Mouse (Mus musculus) kidney, adult 2 months (tissue): Measurements from ENCODE around the gene Hykk. TPM values are rescaled to one million over a fixed set of nuclear protein-coding genes. Genes with fewer than 3 reads are reported as not detected.

Source experiments
- DNase-seq: peaks from one replicate; pipeline ENCODE4 v3.0.0; 2021
- H3K27ac ChIP-seq: fragments of 200-500 bp; 2 replicates; pipeline ENCODE4 v1.5.1; 2012; ENCODE audit warnings: low read depth, low read length, control low read depth, inconsistent platforms; ENCODE audit not compliant: insufficient read depth
- H3K27me3 ChIP-seq: fragments of 200-500 bp; replicated peaks from 2 replicates; pipeline ENCODE4 v1.6.1; 2012; ENCODE audit warnings: mild to moderate bottlenecking, moderate library complexity, low read length, inconsistent platforms; ENCODE audit not compliant: control insufficient read depth, insufficient read depth
- H3K36me3 ChIP-seq: fragments of 200-500 bp; 2 replicates; pipeline ENCODE4 v1.6.1; 2012; ENCODE audit warnings: mild to moderate bottlenecking, moderate library complexity, low read length, inconsistent platforms; ENCODE audit not compliant: control insufficient read depth, insufficient read depth
- H3K4me1 ChIP-seq: fragments of 200-500 bp; 2 replicates; pipeline ENCODE4 v1.6.1; 2011; ENCODE audit warnings: low read length; ENCODE audit not compliant: control insufficient read depth, insufficient read depth
- H3K4me3 ChIP-seq: fragments of 200-500 bp; 2 replicates; pipeline ENCODE4 v1.5.1; 2011; ENCODE audit warnings: mild to moderate bottlenecking, low read depth, low read length, control low read depth; ENCODE audit not compliant: insufficient read depth
- CTCF ChIP-seq: fragments of 200-500 bp; conservative IDR thresholded peaks from 2 replicates; pipeline ENCODE4 v1.5.1; 2011; ENCODE audit warnings: low read depth, mild to moderate bottlenecking, control low read depth, low read length, moderate library complexity, mixed read lengths; ENCODE audit not compliant: insufficient read depth, insufficient read length
- POLR2A ChIP-seq: fragments of 200-500 bp; IDR thresholded peaks from one replicate; pipeline ENCODE4 v1.6.1; 2011; ENCODE audit warnings: low read depth, low read length, control low read depth
- WGBS: fragments of 180-500 bp; shearing (Covaris S2); methylation state at CpG from one replicate; pipeline ENCODE4 v1.1.7; 2018; 5-methylcytosine and 5-hydroxymethylcytosine counted together
- polyA plus RNA-seq: library from polyadenylated mRNA; depleted of rRNA; stranded (reverse); fragments of >200 nt; gene quantifications from 2 replicates; pipeline ENCODE4 v1.2.3, GENCODE M21; 2012

Hykk gene
- polyA plus RNA-seq, 1 experiment = 39.7 TPM

DNA sequence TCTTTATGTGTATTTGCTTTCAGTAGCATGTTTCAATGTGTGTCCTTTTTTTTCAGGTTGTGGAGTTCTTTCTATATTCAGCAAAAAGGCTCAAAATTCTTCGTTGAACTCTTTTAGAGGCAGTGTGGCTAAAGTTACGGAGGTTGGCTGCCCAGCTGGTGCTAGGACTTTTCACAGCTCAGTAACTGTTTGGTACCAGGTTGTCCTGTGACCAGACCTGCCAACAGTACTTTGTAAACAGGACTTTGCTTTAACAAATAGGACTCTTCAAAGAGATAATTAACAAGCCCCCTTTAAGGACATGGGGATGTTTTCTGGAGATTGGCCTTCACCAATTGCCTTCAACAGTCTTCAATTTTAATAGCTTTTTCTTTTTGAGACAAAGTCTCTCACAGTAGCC, 1.1 kb downstream of the Hykk start:
- H3K4me3 ChIP-seq = peak overlapping the region; percentile 94
- WGBS = 60% methylated on average over 2 of the region's 2 CpGs
- peak overlapping the region; percentile 92 for H3K27ac ChIP-seq

DNA sequence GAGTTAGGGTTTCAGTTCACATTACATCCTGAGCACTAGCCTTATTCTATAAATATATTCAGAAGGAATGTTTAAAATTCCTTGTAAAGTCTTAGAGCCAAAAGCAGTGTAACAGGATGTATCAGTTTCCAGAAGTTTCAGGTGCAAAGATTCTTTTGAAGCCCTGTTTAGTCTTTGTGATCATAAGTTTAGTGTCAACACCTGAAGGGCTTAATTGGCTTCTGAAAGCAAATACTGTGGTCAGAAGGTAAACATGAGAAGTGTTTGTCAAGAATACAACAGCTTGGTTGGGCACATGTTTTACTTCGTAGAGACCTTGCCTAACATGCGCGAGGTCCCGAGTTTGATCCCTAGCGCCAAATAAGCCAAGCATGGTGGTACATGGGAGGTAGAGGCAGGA, 1.7 kb downstream of the Hykk start:
- H3K36me3 ChIP-seq = peaks cover 9% of the 10 kb centered on the region
- peaks cover 4% of the 10 kb centered on the region; the same call in 1 of the 2 replicates for H3K4me1 ChIP-seq
- peak overlapping the region; percentile 91 for H3K27ac ChIP-seq
- WGBS = 91% methylated on average over 5 of the region's 5 CpGs
- TF ChIP-seq POLR2A = no peak
- TF ChIP-seq CTCF = no peak
- DNase-seq = no peak
- no peaks in the 10 kb centered on the region for H3K27me3 ChIP-seq
- H3K4me3 ChIP-seq = peak overlapping the region; percentile 44

More for the DNA sequence above, 1.1 kb downstream of the Hykk start:
- H3K4me1 ChIP-seq = peaks cover 4% of the 10 kb centered on the region; the same call in 1 of the 2 replicates
- DNase-seq = peak; percentile 74
- peaks cover 9% of the 10 kb centered on the region for H3K36me3 ChIP-seq
- no peaks in the 10 kb centered on the region for H3K27me3 ChIP-seq
- TF ChIP-seq POLR2A (no peak), CTCF (no peak)

DNA sequence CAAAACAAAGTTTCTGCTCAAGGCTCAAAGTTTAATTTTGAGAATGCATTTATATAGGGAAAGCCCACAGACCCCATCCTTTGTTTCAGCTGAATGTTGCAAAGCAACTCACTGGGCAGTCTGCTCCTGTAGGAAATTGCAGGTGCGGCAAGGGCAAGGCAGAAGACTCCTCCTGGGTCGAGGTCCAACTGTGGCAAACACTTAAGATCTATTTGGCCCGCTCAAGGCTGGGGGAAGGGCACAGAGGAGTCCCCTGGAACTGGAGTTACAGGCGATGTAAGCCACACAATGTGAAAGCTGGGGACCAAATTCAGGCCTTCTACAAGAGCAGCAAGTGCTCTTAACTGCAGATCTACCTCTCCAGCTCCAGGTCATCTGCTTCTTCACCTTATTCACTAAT, 2.9 kb downstream of the Hykk start:
- peak; percentile 84 for DNase-seq
- Histone ChIP-seq H3K27ac (peak overlapping the region; percentile 49; the same call in 1 of the 2 replicates), H3K4me3 (no peak overlapping the region; the same call in 1 of the 2 replicates), H3K27me3 (no peaks in the 10 kb centered on the region), H3K36me3 (peaks cover 9% of the 10 kb centered on the region), H3K4me1 (peaks cover 4% of the 10 kb centered on the region; the same call in 1 of the 2 replicates)
- no peak for TF ChIP-seq CTCF
- TF ChIP-seq POLR2A = no peak
- 52% methylated on average over 4 of the region's 4 CpGs for WGBS

DNA sequence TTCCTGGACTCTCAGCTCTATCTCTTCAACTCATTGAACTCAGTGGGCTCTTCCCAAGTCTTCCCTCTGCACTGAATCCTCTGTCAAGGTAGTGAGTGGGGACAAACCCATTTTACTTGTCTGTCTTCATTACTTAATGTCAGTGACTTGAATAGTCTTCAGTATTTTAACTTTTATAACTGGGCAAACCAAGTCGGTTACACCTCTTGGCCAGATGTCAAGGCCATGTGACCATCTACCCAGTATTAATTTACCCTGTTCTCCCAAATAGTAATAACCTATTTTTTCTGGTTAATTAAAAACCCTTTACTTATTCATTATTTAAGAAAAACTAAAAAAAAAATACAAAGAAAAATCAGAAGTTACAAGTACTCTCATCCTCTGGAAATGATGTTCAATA, 13.7 kb downstream of the Hykk start:
- Histone ChIP-seq H3K36me3 (peaks cover 11% of the 10 kb centered on the region; the same call in 1 of the 2 replicates), H3K4me3 (no peak overlapping the region), H3K27ac (peak overlapping the region; percentile 80), H3K4me1 (peaks cover 13% of the 10 kb centered on the region; the same call in 1 of the 2 replicates), H3K27me3 (no peaks in the 10 kb centered on the region)
- WGBS = 56% methylated on average over 1 of the region's 1 CpGs
- TF ChIP-seq POLR2A (no peak), CTCF (no peak)
- DNase-seq = peak; percentile 84

DNA sequence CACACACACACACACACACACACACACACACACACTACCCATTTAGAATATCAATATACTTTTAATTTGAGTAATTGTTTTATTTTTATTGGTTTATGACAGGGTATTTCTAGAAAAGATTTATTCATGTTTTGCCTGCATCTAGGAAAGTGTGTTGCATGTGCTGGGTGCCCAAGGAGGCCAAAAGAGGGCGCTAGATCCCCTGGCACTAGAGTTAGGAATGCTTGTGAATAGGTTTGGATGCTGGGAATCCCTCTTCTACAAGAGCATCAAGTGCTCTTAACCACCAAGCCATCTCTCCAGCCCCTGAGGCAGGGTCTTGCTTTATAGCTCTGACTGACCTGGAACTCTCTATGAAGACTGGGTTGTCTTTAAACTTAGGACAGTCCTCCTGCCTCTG, 14.7 kb downstream of the Hykk start:
- no peaks in the 10 kb centered on the region for H3K27me3 ChIP-seq
- H3K27ac ChIP-seq = peak overlapping the region; percentile 91
- peak; percentile 45 for DNase-seq
- H3K4me1 ChIP-seq = peaks cover 13% of the 10 kb centered on the region; the same call in 1 of the 2 replicates
- WGBS = 15% methylated on average over 1 of the region's 1 CpGs
- H3K36me3 ChIP-seq = peaks cover 11% of the 10 kb centered on the region; the same call in 1 of the 2 replicates
- H3K4me3 ChIP-seq = no peak overlapping the region
- TF ChIP-seq POLR2A (no peak), CTCF (peak; percentile 49)

DNA sequence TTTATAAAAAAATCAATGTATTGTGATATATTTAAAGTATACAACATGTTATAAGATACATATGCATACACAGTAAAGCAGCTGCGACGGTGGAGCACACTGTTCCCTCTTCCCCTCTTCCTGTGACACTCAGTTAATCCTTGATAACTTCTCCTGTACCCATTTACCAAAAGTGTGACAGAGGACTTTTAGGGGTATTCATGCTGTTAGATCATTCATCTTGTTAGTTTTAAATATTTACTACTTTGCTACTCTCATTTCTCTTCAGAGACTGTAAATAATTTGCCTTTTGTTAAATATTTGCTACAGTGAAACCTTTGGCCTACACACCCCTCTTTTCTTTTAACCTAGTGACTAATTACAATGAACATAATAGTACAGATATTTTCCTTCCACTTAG, 15.3 kb downstream of the Hykk start:
- TF ChIP-seq CTCF = no peak
- WGBS = 60% methylated on average over 2 of the region's 2 CpGs
- no peaks in the 10 kb centered on the region for H3K27me3 ChIP-seq
- H3K4me1 ChIP-seq = peaks cover 13% of the 10 kb centered on the region; the same call in 1 of the 2 replicates
- peaks cover 11% of the 10 kb centered on the region; the same call in 1 of the 2 replicates for H3K36me3 ChIP-seq
- peak; percentile 83 for DNase-seq
- no peak overlapping the region for H3K4me3 ChIP-seq
- no peak overlapping the region for H3K27ac ChIP-seq

DNA sequence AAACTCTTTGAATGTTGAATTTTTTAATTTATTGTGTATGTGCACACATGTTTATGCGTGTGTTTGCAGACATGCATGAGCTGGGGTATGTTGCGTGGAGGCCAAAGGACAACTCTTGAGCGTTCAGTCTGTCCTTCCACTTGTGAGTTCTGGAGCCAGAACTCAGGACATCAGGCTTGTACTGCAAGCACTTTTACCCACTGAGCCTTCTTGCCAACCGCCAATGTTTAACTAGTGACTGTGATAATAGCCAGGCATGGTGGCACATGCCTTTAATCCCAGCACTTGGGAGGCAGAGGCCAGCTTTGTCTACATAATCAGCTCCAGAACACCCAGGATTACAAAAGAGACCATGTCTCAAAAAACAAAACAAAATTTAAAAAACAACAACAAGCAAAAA, 25.0 kb downstream of the Hykk start:
- Histone ChIP-seq H3K4me3 (no peak overlapping the region), H3K4me1 (no peaks in the 10 kb centered on the region; the same call in 1 of the 2 replicates), H3K27ac (no peak overlapping the region), H3K36me3 (peaks cover 9% of the 10 kb centered on the region), H3K27me3 (no peaks in the 10 kb centered on the region)
- DNase-seq = peak; percentile 83
- TF ChIP-seq CTCF (no peak), POLR2A (no peak)
- WGBS = 71% methylated on average over 4 of the region's 4 CpGs

DNA sequence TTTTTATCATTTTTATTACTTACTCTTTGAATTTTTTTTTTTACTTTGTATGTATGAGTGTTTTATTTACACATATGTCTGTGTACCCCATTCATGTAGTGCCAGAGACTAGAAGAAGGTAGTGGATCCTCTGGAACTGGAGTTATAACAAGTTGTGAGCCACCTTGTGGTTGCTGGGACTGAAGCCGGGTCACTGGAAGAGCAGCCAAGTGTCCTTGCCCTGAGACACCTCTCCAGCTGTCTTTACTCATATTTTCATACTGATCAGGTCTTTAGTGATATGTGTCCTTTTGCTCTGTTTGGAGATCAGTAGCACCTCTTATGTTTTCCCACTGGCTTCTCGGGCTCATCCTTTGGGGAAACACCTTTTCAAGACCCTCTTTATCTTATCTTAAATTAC, 27.4 kb downstream of the Hykk start:
- H3K27ac ChIP-seq = no peak overlapping the region
- H3K4me3 ChIP-seq = no peak overlapping the region
- H3K4me1 ChIP-seq = no peaks in the 10 kb centered on the region; the same call in 1 of the 2 replicates
- WGBS = 71% methylated on average over 2 of the region's 2 CpGs
- DNase-seq = peak; percentile 38
- peaks cover 5% of the 10 kb centered on the region; the same call in 1 of the 2 replicates for H3K36me3 ChIP-seq
- H3K27me3 ChIP-seq = no peaks in the 10 kb centered on the region
- TF ChIP-seq POLR2A (no peak), CTCF (peak; percentile 33; the same call in 1 of the 2 replicates)
